10 mouse cellular contexts compared by ENCODE assay signal in genomic region chr9:60251765-60252164, GRCm38 (mm10).
DNase-seq lines count a peak whose midpoint lies in the region; ATAC-seq and TF ChIP-seq lines count a peak whose summit lies in the region.
"Had no signal": no experiment of that assay in that cellular context is flagged by ENCODE, and none has a peak within 500 bp of the region (broad histone marks: within the 10 kb centered on the region; RNA-seq: fewer than 3 reads in every experiment).

No protein-coding gene starts in this region.

- no peak for ATAC-seq in granulocyte monocyte progenitor cell, adult 5-6 weeks (replicated peaks; ENCODE audit: poor library complexity, severe bottlenecking)

- no peak for TF ChIP-seq POLR2A in brain, embryonic 14.5 days (IDR thresholded peaks at IDR 0.05; ENCODE audit: borderline replicate concordance, extremely low read depth, insufficient read depth, insufficient read length, poor library complexity, severe bottlenecking)

- DNase-seq in gastrocnemius, adult 2 months, result no peak
- no peak for DNase-seq in gastrocnemius, adult 18-20 months (ENCODE audit: low spot score)
- DNase-seq in left cerebral cortex, adult 2 months (ENCODE audit: extremely low spot score in 1 of 2, low spot score in 2 of 2), result no peak
- DNase-seq in left cerebral cortex, adult 18-20 months (ENCODE audit: low spot score in 2 of 2), result no peak
- peak; percentile 75 for DNase-seq in brain, embryonic 14.5 days (ENCODE audit: low read depth)
- no peak for DNase-seq in right cerebral cortex, postnatal 36 days (ENCODE audit: low spot score in 2 of 2)

- no peaks in the 10 kb centered on the region for H3K79me2 ChIP-seq in C2C12 (ENCODE audit: control insufficient read depth, insufficient read depth)

- H3K27me3 ChIP-seq in C2C12 (ENCODE audit: control insufficient read depth, insufficient read depth, insufficient read length), result no peaks in the 10 kb centered on the region
- H3K27me3 ChIP-seq: embryonic facial prominence, embryonic 12.5 days; limb, embryonic 12.5 days had no signal

- H3K4me3 ChIP-seq in gastrocnemius, adult 2 months, result no peak overlapping the region
- no peak overlapping the region for H3K4me3 ChIP-seq in left cerebral cortex, adult 2 months
- no peak overlapping the region for H3K4me3 ChIP-seq in C2C12 (ENCODE audit: insufficient read depth, poor library complexity, severe bottlenecking)
- H3K4me3 ChIP-seq: embryonic facial prominence, embryonic 12.5 days; limb, embryonic 12.5 days had no signal

- TF ChIP-seq CTCF in gastrocnemius, adult 2 months (IDR thresholded peaks at IDR 0.05), result peak; percentile 49
- peak; percentile 57 for TF ChIP-seq CTCF in left cerebral cortex, adult 2 months (IDR thresholded peaks at IDR 0.05)
- peak; percentile 31 for TF ChIP-seq CTCF in C2C12 (IDR thresholded peaks at IDR 0.05; ENCODE audit: control insufficient read depth, insufficient read depth, insufficient read length)
- TF ChIP-seq CTCF in brain, embryonic 14.5 days (IDR thresholded peaks at IDR 0.05; ENCODE audit: borderline replicate concordance, extremely low read depth, insufficient read depth, insufficient read length), result peak; percentile 69

- no peaks in the 10 kb centered on the region for H3K79me3 ChIP-seq in C2C12 (ENCODE audit: low read depth)

- no peak overlapping the region for H3ac ChIP-seq in C2C12 (ENCODE audit: control insufficient read depth, insufficient read length, low read depth)

- H3K36me3 ChIP-seq in C2C12 (ENCODE audit: control insufficient read depth, insufficient read depth), result no peaks in the 10 kb centered on the region
- H3K36me3 ChIP-seq: embryonic facial prominence, embryonic 12.5 days; limb, embryonic 12.5 days had no signal

- H3K27ac ChIP-seq in gastrocnemius, adult 2 months, result no peak overlapping the region
- no peak overlapping the region for H3K27ac ChIP-seq in left cerebral cortex, adult 2 months
- H3K27ac ChIP-seq: embryonic facial prominence, embryonic 12.5 days; limb, embryonic 12.5 days had no signal

- intact Hi-C loops in gastrocnemius, adult 2 months (cut with DNase I), result no loop called here
- intact Hi-C loops in left cerebral cortex, adult 2 months (cut with DNase I), result no loop called here

TF ChIP-seq in C2C12, 6 proteins besides CTCF, POLR2A, EP300 and RAD21:
- no peak for TF ChIP-seq USF1 (IDR thresholded peaks at IDR 0.05; ENCODE audit: low read depth)
- no peak for TF ChIP-seq CEBPB (IDR thresholded peaks at IDR 0.05; ENCODE audit: low read depth)
- TF ChIP-seq MYOG (IDR thresholded peaks at IDR 0.05; ENCODE audit: control insufficient read depth, extremely low read depth, insufficient read length), result no peak
- TF ChIP-seq MYOD1 (IDR thresholded peaks at IDR 0.05; ENCODE audit: control insufficient read depth, insufficient read length, low read depth), result no peak
- no peak for TF ChIP-seq FOSL1 (IDR thresholded peaks at IDR 0.05; ENCODE audit: insufficient read depth, low read length, poor library complexity, severe bottlenecking)
- TF ChIP-seq MAX (IDR thresholded peaks at IDR 0.05), result no peak
